Mouse (Mus musculus): ENCODE data around the gene Sp6.

The Sp6 gene

DNA sequence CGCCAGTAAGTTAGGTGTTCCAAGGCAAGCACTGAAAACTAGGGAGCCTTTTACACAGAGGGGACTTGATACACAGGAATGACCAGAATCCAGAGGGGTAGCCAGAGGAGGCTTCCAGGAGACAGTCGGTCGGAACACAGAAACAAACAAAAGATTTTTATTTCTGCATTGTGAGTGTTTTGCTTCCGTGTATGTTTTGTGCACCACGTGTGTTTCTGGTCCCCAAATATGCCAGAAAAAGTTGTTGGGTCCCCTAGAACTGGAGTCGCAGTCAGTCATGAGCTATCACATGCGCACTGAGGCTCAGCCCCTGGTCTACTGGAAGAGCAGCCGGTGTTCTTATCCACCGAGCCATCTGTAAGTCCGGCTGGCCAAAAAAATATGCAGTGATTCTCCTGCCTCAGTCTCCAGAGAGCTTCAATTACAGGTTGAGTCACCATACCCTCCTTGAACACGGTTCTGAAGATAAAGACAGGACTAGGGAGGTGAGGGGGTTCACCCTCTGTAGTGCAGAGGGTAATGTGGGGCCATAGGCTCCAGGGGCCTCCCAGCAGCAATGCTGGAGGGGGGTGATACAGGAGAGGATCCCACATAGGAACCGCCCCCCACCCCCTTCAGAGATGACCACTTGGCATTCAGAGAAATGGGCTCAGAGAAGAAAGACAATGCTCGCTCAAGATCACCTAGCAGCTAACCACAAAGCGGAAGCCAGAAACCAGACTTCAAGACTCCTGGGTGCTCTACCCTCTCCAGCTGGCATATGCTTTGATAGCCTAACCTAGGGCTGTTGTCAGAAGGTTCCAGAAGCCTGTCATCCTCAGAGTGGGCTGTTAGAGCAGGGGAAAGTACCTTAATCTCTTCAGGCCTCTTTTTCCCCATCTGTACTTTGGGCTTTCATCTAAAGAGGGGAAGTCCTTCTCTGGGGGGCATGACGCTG, 17.1 kb upstream of the Sp6 start:
- CTCF ChIA-PET, result interaction anchor here in 3 of 4 experiments (0.5 to 1.7 kb wide), 8 partner anchors 8 to 80 kb away, joined by 3 to 20 read pairs (median 4); partner anchors contain the start of genes Cdk5rap3 (in 1 of the 3), Lrrc46 (in 1 of the 3) and Mrpl10 (in 1 of the 3)
- POLR2A ChIA-PET, result interaction anchor here in 3 of 4 experiments (0.5 to 2.9 kb wide), 39 partner anchors 8 to 465 kb away, joined by 3 to 28 read pairs (median 4); partner anchors contain the start of genes Cdk5rap3 (in 1 of the 3), Lrrc46 (in 1 of the 3), Mrpl10 (in 1 of the 3) and Pnpo (in 1 of the 3)

DNA sequence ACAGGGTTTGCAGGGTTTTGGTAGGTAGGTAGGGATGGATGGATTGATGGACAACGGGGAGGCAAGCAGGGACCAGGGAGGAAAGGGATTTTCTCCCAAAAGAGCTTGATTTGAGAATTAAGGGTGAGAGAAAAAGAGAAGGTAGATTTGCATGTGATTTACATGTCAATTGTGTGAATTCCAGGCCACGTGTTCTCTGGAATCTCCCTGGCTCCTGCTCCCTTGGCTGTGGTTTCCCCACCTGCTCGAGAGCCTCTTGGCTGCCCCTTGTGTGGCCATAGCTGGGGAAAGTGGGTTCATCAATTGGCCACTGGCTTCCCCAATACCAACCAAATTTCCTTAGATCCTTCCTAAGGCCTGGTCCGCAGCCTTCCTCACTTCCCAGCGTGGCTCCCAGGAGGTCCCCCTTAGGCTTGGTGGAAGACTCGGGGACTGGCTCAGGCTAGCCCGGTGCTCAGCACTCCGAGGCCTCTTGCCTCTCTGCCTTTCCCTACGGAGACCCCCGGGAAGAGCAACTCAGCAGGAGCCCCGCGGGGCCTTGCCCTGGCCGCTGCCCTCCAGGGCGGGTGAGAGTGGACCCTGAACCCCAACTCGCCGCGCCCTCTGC, 16.3 kb upstream of the Sp6 start:
- CTCF ChIA-PET, result interaction anchor here in 3 of 4 experiments (0.6 to 1.7 kb wide), 15 partner anchors 9 to 1220 kb away, joined by 3 to 20 read pairs (median 4); partner anchors contain the start of gene Cdk5rap3 (in 2 of the 3)
- POLR2A ChIA-PET, result interaction anchor here in 3 of 4 experiments (0.6 to 2.9 kb wide), 49 partner anchors 9 to 466 kb away, joined by 3 to 28 read pairs (median 4); partner anchors contain the start of genes Cdk5rap3 (in 2 of the 3), Scrn2 (in 2 of the 3), Lrrc46 (in 1 of the 3) and Mrpl10 (in 1 of the 3)

DNA sequence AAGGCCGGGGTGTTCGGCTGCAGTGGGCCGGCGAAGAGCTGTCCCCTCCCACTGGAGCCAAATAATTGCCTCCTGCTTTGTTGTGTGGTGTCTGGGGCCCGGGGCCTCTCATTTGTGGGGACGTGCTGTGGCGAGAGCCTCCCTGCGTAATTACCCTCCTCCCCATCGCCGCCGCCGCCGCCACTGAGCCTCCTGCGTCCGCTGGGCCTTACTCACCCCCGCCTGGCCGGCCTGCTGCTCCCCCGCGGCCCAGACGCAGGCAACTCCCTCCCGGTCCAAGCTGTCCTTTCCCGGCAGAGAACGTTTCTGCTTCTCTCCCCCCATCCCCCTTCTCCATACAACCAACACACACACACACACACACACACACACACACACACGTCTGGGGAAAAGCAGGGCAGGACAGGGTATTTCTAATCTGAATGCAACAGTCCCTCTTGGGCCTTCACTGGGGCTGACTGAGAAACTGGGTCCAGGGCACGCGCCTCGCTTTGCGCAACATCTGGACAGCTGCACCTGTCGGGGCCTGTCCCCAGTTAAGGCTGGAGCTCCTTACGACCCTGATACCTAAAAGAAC, 15.7 kb upstream of the Sp6 start:
- CTCF ChIA-PET, result interaction anchor here in 3 of 4 experiments (0.6 to 1.7 kb wide), 16 partner anchors 10 to 1513 kb away, joined by 3 to 20 read pairs (median 4); partner anchors contain the start of gene Cdk5rap3 (in 1 of the 3)

DNA sequence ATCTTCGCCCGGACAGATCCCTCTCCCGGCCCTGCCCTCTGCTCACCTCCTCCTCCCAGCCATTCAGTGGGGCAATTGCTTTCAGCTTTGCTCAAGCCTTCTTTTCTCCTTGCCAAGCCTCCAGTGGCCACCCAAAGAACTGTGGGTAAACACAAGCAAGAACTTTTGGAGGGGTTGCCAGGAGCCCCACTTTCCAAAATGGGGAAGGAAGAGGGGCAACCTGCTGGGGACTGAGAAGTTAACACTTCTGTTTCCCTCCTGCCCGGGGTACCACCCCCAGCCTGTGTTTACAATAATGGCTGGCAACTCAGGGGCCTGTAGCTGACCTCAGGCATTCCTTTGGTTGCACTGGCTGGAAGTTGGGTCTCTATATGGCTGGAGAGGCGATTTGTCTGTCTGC, 10.0 kb upstream of the Sp6 start:
- ChIA-PET CTCF (interaction anchor here in 3 of 4 experiments (0.5 to 2.1 kb wide), 4 partner anchors 9 to 43 kb away, joined by 3 to 5 read pairs (median 4); no protein-coding TSS in a partner anchor), POLR2A (interaction anchor here in 2 of 4 experiments (0.6 to 2.7 kb wide), 7 partner anchors 9 to 25 kb away, joined by 3 to 8 read pairs (median 4); no protein-coding TSS in a partner anchor)

More for the DNA sequence above, 15.7 kb upstream of the Sp6 start:
- POLR2A ChIA-PET, result interaction anchor here in 3 of 4 experiments (0.5 to 2.9 kb wide), 48 partner anchors 9 to 840 kb away, joined by 3 to 28 read pairs (median 4); partner anchors contain the start of genes Cdk5rap3 (in 2 of the 3), Scrn2 (in 2 of the 3), Lrrc46 (in 1 of the 3) and Mrpl10 (in 1 of the 3)

DNA sequence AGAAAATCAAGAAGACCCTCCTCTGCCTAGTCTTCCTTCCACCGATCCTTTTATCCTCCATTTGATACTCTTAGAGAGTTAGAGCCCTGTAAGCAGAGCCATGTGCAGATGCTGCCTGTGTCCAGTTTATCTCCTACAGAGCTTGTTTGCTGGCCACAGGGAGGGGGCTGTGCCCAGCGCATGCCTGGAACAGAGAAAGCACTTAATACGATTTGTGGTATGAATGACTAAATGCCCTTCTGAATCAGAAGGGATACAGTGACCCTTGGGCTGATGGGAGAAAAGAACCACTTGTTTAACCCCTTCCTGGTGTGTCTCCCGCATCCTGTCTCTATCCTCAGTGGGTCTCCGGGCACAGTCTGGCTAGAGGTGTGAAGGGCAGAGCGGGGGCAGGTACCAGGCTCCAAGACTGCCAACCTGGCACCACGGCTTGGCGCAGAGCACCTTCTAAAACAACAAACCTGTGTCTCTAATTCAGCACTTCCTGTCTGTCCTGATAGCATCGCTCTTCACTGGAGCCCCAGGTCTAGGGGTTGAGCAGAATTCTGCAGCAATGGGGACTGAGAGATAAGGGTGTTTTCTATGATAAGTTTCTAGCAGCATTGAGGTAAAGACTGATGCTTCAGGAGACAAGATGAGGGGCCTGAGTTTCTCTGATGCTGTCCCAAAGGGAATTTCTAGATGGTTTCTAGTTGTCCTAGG, 6.0 kb upstream of the Sp6 start:
- ChIA-PET POLR2A (interaction anchor here in 2 of 4 experiments (1.7 to 4.0 kb wide), 3 partner anchors 10 to 15 kb away, joined by 11 to 15 read pairs (median 13); no protein-coding TSS in a partner anchor), CTCF (interaction anchor here in 3 of 4 experiments (0.6 to 2.9 kb wide), 5 partner anchors 14 to 27 kb away, joined by 3 to 15 read pairs (median 4); partner anchors contain the start of gene Scrn2 (in 1 of the 3))

DNA sequence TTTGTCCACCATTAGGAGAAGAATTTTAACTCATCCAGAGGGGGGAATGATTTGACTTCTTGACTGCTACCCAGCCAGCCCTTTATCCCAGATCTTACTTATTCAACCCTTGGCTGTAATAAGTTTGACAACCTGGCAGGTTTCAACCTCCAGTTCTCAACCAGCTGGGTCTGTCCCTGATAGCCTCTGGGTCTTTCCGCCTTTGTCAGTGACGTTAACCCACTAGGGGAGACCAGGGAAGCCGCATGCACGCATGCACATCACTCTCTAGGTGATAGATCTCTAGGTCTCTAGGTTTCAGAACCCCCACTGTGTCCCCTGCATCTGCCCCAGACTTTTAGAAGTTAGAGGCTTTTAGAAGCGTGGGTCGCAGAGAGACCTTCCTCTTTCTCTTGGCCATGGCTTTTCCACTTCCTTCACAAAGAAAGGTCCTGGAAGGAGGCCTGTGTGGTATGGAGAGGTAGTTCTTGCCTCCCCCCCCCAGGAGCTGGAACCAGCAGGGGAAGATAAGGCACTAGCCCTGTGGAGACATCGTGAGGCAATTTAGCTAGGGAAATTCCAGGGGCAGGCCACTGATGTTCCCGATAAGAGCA, 3.9 kb upstream of the Sp6 start:
- ChIA-PET POLR2A (interaction anchor here in 2 of 4 experiments (0.6 to 4.0 kb wide), 12 partner anchors 9 to 95 kb away, joined by 3 to 15 read pairs (median 5); no protein-coding TSS in a partner anchor), CTCF (interaction anchor here (0.8 to 2.9 kb wide), 6 partner anchors 8 to 28 kb away, joined by 3 to 15 read pairs (median 4); partner anchors contain the start of gene Sp2 (in 1 of the 4))

DNA sequence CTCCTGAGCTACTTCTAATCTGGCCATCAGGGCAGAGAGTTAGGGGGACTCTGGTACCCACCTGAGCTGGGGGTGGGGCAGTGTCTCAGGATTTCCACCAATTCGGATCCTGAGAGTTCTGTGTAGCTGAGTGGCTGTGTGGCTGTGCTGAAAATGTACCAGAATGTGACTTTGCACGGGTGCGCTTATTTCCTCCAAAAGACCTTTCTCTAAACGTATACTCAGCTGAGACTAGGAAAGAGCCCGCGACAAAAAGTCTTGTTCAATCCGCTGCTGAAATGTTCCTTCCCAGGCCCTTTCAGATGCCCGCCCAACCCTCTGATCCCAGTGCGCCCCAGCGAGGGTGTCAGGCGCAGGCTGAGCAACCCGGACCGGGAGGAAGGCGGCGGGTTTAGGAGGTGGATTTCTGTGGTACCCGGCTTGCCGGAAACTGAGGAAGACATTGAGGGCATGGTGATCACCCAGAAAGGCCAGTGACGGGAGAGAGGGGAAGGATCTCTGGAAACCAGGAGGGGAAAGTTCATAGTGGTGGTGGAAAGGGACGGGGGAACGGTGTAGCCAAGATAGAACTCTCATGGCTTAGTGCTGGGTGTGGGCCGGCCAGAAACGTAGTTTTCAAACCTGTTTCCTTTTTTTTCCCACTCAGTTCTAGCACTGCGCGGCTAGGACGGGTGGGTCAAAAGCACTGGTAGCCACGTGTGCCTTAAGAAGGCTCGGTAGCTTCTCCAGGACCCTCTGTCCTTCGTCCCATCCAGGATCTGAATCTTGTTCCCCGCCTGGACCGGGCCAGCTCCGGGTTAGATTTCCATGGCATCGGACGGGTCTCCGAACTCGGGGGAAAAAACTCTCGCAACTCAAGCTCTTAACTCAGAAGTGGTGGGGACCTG, 4.7 kb downstream of the Sp6 start:
- ChIA-PET CTCF (interaction anchor here in 2 of 4 experiments (0.7 to 2.3 kb wide), 6 partner anchors 9 to 62 kb away, joined by 3 to 9 read pairs (median 3); partner anchors contain the start of gene Scrn2 (in 2 of the 2)), POLR2A (interaction anchor here in 3 of 4 experiments (0.5 to 3.4 kb wide), 26 partner anchors 8 to 223 kb away, joined by 3 to 18 read pairs (median 4); partner anchors contain the start of genes Lrrc46 (in 1 of the 3), Mrpl10 (in 1 of the 3) and Scrn2 (in 1 of the 3))

DNA sequence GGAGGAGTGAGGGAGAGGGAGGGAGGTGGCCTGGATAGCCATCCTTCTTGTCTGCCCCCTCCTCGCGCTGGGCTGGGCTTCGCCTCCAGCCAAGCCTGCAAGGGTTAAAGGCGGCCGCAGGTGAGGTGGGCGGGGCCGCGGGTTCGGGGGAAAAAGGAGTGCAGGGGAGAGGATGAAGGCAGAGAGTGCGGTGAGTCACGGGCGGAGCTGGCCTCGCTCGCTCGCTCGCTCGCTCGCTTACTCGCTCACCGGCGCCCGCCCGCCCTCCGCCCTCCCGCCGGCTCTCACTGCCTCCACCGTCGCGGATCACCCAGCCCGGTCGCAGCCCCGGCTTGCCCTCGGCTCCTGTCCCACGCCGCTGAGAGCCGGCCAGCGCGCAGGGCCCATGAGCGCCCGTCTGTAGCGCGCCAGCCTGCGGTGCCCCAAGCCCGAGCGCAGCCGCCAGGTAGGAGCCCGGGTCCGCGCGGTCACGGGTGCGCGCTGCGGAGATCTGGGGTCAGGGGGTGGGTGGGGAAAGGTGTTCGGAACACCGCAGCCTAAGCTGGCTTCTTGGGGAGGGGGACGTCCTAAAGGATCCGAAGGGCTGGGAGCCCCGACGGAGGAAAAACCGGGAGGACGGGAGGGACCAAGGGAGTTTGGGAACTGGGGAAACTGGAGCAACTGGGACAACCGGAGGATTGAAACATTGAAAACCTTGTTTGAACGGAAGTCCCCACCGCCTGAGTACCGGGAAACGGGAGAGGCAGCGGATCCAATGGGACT, 5.6 kb downstream of the Sp6 start:
- CTCF ChIA-PET, result interaction anchor here in 3 of 4 experiments (0.7 to 2.3 kb wide), 5 partner anchors 11 to 128 kb away, joined by 3 to 9 read pairs (median 3); partner anchors contain the start of genes Scrn2 (in 2 of the 3) and Cdk5rap3 (in 1 of the 3)
- POLR2A ChIA-PET, result interaction anchor here in 3 of 4 experiments (0.6 to 4.8 kb wide), 22 partner anchors 8 to 535 kb away, joined by 3 to 38 read pairs (median 4); partner anchors contain the start of genes Lrrc46 (in 2 of the 3), Mrpl10 (in 2 of the 3) and Scrn2 (in 1 of the 3)

DNA sequence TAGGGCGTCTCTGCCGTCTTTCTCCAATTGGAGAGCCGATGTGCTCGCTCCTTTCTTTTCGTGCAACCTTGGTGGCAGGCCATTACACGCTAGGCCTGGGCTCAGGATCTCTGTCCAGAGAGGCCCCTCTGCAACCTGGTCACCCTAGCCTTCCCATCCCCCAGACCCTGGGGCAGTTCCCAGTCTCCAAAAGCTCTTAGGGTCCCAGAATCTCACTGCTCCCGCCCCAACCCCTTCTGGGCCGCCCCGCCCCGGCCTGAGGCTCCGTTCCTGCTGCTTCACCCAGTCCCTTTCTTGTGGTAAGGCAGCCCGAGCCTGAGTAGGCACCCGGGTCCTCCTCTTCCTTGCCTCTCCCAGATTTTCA, 6.1 kb downstream of the Sp6 start:
- ChIA-PET POLR2A (interaction anchor here in 3 of 4 experiments (0.6 to 4.8 kb wide), 10 partner anchors 10 to 534 kb away, joined by 3 to 38 read pairs (median 4); partner anchors contain the start of genes Lrrc46 (in 2 of the 3), Mrpl10 (in 2 of the 3) and Scrn2 (in 2 of the 3)), CTCF (interaction anchor here in 2 of 4 experiments (0.8 to 2.3 kb wide), 3 partner anchors 11 to 128 kb away, joined by 3 to 9 read pairs (median 4); partner anchors contain the start of genes Cdk5rap3 (in 1 of the 2) and Scrn2 (in 1 of the 2))

DNA sequence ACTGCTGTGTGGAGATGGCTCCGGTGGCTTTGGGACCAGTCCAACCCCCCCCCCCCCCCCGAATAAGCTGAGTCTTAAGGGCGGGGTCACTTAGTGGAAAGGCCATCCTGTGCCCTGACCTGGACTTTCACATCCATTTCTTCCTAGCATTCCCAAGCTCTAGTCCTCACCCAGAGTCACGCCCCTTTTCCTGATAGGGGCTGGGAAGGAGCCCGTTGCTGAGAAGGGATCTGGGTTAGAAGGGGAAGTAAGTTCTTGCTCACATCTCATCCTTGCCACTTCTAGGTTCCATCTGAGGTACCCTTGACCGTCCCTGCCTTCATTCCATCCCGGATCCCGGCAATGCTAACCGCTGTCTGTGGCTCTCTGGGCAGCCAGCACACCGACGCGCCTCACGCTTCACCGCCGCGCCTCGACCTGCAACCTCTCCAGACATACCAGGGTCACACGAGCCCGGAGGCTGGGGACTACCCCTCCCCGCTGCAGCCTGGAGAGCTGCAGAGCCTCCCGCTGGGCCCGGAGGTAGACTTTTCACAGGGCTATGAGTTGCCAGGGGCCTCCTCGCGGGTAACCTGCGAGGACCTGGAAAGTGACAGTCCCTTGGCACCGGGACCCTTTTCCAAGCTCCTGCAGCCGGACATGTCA, 8.0 kb downstream of the Sp6 start:
- CTCF ChIA-PET, result interaction anchor here (0.5 to 3.5 kb wide), 101 partner anchors 9 to 1971 kb away, joined by 3 to 50 read pairs (median 4); partner anchors contain the start of genes Lrrc46 (in 3 of the 4), Mrpl10 (in 3 of the 4), Cdk5rap3 (in 2 of the 4) and Osbpl7 (in 2 of the 4)
- POLR2A ChIA-PET, result interaction anchor here (0.5 to 4.9 kb wide), 71 partner anchors 8 to 634 kb away, joined by 3 to 62 read pairs (median 4); partner anchors contain the start of genes Scrn2 (in 3 of the 4), Lrrc46 (in 2 of the 4), Mrpl10 (in 2 of the 4) and Sp2 (in 2 of the 4)

DNA sequence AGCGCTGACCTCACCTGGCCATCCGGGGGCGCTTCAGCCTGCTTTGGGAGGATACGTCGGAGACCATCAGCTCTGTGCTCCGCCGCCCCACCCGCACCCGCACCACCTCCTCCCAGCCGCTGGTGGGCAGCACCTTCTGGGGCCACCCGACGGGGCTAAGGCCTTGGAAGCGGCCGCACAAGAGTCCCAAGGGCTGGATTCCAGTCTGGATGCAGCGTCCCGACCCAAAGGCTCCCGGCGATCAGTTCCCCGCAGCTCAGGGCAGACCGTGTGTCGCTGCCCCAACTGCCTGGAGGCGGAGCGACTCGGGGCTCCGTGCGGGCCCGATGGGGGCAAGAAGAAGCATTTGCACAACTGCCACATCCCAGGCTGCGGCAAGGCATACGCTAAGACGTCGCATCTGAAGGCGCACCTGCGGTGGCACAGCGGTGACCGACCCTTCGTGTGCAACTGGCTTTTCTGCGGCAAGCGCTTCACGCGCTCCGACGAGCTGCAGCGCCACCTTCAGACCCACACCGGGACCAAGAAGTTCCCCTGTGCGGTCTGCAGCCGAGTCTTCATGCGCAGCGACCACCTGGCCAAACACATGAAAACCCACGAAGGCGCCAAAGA, 8.8 kb downstream of the Sp6 start:
- POLR2A ChIA-PET, result interaction anchor here (0.5 to 4.9 kb wide), 67 partner anchors 8 to 824 kb away, joined by 3 to 62 read pairs (median 4); partner anchors contain the start of genes Lrrc46 (in 3 of the 4), Mrpl10 (in 3 of the 4), Pnpo (in 2 of the 4) and Sp2 (in 2 of the 4)
- CTCF ChIA-PET, result interaction anchor here (0.5 to 3.5 kb wide), 107 partner anchors 8 to 1972 kb away, joined by 3 to 50 read pairs (median 4); partner anchors contain the start of genes Lrrc46 (in 3 of the 4), Mrpl10 (in 3 of the 4), Cdk5rap3 (in 2 of the 4) and Osbpl7 (in 2 of the 4)

DNA sequence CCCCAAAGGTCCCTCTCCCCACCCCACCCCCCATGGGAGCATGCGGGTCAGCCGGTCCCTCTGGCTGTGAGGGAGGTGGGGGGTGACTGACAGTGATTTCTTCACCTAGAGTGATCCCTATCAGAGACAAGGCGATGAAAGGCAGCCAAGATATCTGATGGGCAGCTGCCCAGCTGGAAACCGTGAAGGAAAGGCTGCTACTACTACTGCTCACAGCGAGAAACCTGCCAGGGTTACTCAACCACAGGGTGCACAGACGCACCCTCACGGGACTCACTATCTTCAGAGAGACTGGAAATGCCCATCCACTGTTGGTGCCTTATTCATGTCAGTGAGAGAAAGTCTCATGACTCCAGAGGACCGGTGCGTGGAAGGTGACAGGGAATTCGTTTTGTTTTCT, 11.8 kb downstream of the Sp6 start:
- POLR2A ChIA-PET, result interaction anchor here in 3 of 4 experiments (1.0 to 4.9 kb wide), 11 partner anchors 16 to 143 kb away, joined by 3 to 56 read pairs (median 7); partner anchors contain the start of genes Sp2 (in 2 of the 3), Cdk5rap3 (in 1 of the 3), Lrrc46 (in 1 of the 3) and Mrpl10 (in 1 of the 3)
- CTCF ChIA-PET, result interaction anchor here in 3 of 4 experiments (0.5 to 2.3 kb wide), 5 partner anchors 11 to 101 kb away, joined by 3 to 16 read pairs (median 4); partner anchors contain the start of genes Lrrc46 (in 1 of the 3), Mrpl10 (in 1 of the 3) and Sp2 (in 1 of the 3)
